Mouse (Mus musculus) stomach, postnatal 0 days (tissue): ENCODE measurements around the gene Bnc2.

Source experiments
- CTCF ChIP-seq: IDR thresholded peaks from 2 replicates; pipeline ENCODE4 v1.5.1; 2016; ENCODE audit warnings: antibody characterized with exemption, low read depth, mild to moderate bottlenecking, moderate library complexity
- EP300 ChIP-seq: optimal IDR thresholded peaks from 2 replicates; pipeline ENCODE3; 2016; ENCODE audit warnings: antibody characterized with exemption

GRCm38 (mm10) chr4:84523651-84524221 is 151.3 kb downstream of the Bnc2 start:
- no peak for TF ChIP-seq EP300
- TF ChIP-seq CTCF = no peak
